Mouse (Mus musculus) embryonic facial prominence, embryonic 11.5 days (tissue): ENCODE data around the gene Idh2. TPM values are rescaled to one million over a fixed set of nuclear protein-coding genes. Genes with fewer than 3 reads are reported as not detected.
A peak's percentile ranks its signal among the peaks of the same experiment; 100 is the strongest.

Source experiments
- ATAC-seq: fragments of 200-750 bp; cut with Nextera tagmentation; replicated peaks from 2 replicates; pipeline ENCODE4 v1.8.0; 2017; ENCODE audit warnings: low read depth; ENCODE audit not compliant: insufficient number of reproducible peaks, low FRiP score, low TSS enrichment
- DNase-seq: peaks from one replicate; pipeline ENCODE4 v3.0.0-alpha.2; 2015; ENCODE audit warnings: low spot score
- H3K27ac ChIP-seq: fragments of 300-500 bp; sonication (generic); replicated peaks from 2 replicates; pipeline ENCODE4 v1.5.1; 2014; ENCODE audit warnings: mild to moderate bottlenecking, low read depth, low read length, control low read depth
- H3K27me3 ChIP-seq: fragments of 300-500 bp; sonication (generic); 2 replicates; pipeline ENCODE4 v1.6.1; 2014; ENCODE audit warnings: mild to moderate bottlenecking, low read length, moderate library complexity, mixed read lengths; ENCODE audit not compliant: control insufficient read depth, insufficient read depth
- H3K36me3 ChIP-seq: fragments of 300-500 bp; sonication (generic); replicated peaks from 2 replicates; pipeline ENCODE4 v1.6.1; 2014; ENCODE audit warnings: low read depth, mild to moderate bottlenecking, low read length, moderate library complexity, mixed read lengths; ENCODE audit not compliant: control insufficient read depth, insufficient read depth
- H3K4me1 ChIP-seq: fragments of 300-500 bp; sonication (generic); 2 replicates; pipeline ENCODE4 v1.6.1; 2014; ENCODE audit warnings: low read length, mixed read lengths; ENCODE audit not compliant: control insufficient read depth, insufficient read depth
- H3K4me2 ChIP-seq: fragments of 300-500 bp; sonication (generic); 2 replicates; pipeline ENCODE4 v1.6.1; 2014; ENCODE audit warnings: low read depth, mild to moderate bottlenecking, control low read depth, low read length, moderate library complexity
- H3K4me3 ChIP-seq: fragments of 300-500 bp; sonication (generic); 2 replicates; pipeline ENCODE4 v1.5.1; 2014; ENCODE audit warnings: low read depth, low read length, control low read depth
- H3K9ac ChIP-seq: fragments of 300-500 bp; sonication (generic); replicated peaks from 2 replicates; pipeline ENCODE4 v1.6.1; 2014; ENCODE audit warnings: mild to moderate bottlenecking, control low read depth, low read length
- H3K9me3 ChIP-seq: fragments of 300-500 bp; sonication (generic); replicated peaks from 2 replicates; pipeline ENCODE4 v1.6.1; 2016; ENCODE audit warnings: mild to moderate bottlenecking, low read length, inconsistent platforms, mixed read lengths; ENCODE audit not compliant: control insufficient read depth
- WGBS: fragments of 180-500 bp; shearing (Covaris S2); extraction: QIAGEN DNeasy Blood & Tissue Kit; methylation state at CpG from one replicate; pipeline ENCODE4 v1.1.7; 2014; 5-methylcytosine and 5-hydroxymethylcytosine counted together
- polyA plus RNA-seq: library from polyadenylated mRNA; unstranded; fragments of >200 nt; fragmentation: Nextera tagmentation; extraction: Ambion mirVana; gene quantifications from 2 replicates; pipeline ENCODE4 v1.2.1, GENCODE M21; 2014

Idh2 gene
- polyA plus RNA-seq, 1 experiment from 2014 or later: 488 TPM

GRCm38 (mm10) chr7:80075946-80076583, 39.1 kb downstream of the Idh2 start:
- no peaks in the 10 kb centered on the region for H3K36me3 ChIP-seq
- ATAC-seq (peak; percentile 55), DNase-seq (peak; percentile 49)
- H3K4me3 ChIP-seq: no peak overlapping the region
- H3K27ac ChIP-seq: peak overlapping the region; percentile 15; the same call in 1 of the 2 replicates
- no peak overlapping the region for H3K9ac ChIP-seq
- no peak overlapping the region for H3K4me2 ChIP-seq
- H3K9me3 ChIP-seq: no peaks in the 10 kb centered on the region
- 17% methylated on average over 4 of the region's 4 CpGs for WGBS
- no peaks in the 10 kb centered on the region for H3K27me3 ChIP-seq
- H3K4me1 ChIP-seq: peaks cover 2% of the 10 kb centered on the region

DNA sequence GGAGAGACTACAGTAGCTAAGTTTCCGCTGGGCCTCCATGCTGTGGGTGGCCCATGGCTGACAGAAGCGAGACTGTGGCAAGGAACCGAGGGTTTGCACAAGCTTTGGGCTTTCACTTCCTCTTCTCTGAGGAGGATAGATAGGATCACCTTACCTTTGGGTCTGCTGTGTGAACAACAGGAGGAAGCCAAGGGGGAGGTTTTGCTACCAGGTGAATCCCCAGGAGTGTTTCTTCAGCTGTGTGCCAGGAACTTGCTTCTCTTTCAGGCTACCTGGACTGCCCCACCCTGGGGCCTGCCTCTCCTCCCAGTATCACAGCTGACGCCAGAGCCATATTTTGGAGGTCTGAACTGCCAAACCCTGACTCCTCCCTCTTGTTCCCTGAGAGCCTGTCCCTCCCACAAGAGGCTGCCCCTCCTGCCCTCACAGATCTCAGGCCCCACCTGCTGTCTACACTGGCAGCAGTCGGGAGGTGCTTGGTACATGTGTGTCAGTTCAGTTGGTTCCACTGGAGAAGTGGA, 40.2 kb downstream of the Idh2 start:
- ATAC-seq (no peak), DNase-seq (no peak)
- no peaks in the 10 kb centered on the region for H3K9me3 ChIP-seq
- no peak overlapping the region for H3K9ac ChIP-seq
- WGBS: 32% methylated on average over 5 of the region's 5 CpGs
- H3K36me3 ChIP-seq: no peaks in the 10 kb centered on the region
- H3K4me3 ChIP-seq: no peak overlapping the region
- no peak overlapping the region for H3K4me2 ChIP-seq
- 0 out of 2 replicates have a peak overlapping the region, but pooled peaks have one; percentile 29 for H3K27ac ChIP-seq
- peaks cover 2% of the 10 kb centered on the region; the same call in 1 of the 2 replicates for H3K4me1 ChIP-seq
- no peaks in the 10 kb centered on the region for H3K27me3 ChIP-seq

DNA sequence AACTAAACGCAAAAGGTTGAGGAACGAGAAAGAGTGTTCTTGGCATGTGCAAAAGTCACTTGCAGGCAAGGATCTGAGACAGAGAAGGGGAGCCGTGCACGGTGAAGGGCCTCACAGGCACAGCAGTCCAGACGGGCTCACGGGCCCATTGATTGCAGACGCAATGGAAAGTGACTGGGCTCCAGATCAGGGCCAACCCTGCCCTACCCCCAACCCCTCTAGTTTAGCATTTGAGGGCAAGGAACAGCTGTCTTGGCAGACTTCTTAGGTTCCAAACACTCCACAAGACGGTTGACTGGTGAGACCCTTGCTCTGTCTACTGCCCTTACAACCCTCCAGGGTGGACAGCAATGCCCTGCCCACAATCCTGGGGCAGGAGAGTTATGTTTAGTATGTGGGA, 41.7 kb downstream of the Idh2 start:
- Histone ChIP-seq H3K27me3 (no peaks in the 10 kb centered on the region), H3K9ac (no peak overlapping the region), H3K4me1 (peaks cover 6% of the 10 kb centered on the region), H3K9me3 (no peaks in the 10 kb centered on the region), H3K36me3 (no peaks in the 10 kb centered on the region), H3K4me2 (no peak overlapping the region), H3K4me3 (no peak overlapping the region), H3K27ac (no peak overlapping the region)
- no peak for DNase-seq
- no peak for ATAC-seq
- WGBS: 80% methylated on average over 8 of the region's 8 CpGs

- Histone ChIP-seq H3K27me3 (no peaks in the 10 kb centered on the region), H3K4me1 (peaks cover 6% of the 10 kb centered on the region), H3K4me3 (no peak overlapping the region), H3K36me3 (no peaks in the 10 kb centered on the region), H3K9ac (no peak overlapping the region), H3K9me3 (no peaks in the 10 kb centered on the region), H3K27ac (no peak overlapping the region), H3K4me2 (no peak overlapping the region)
- no peak for ATAC-seq
- 56% methylated on average over 6 of the region's 6 CpGs for WGBS
- no peak for DNase-seq
These were observed 42.9 kb downstream of the Idh2 start for GRCm38 (mm10) chr7:80072297-80072696.

GRCm38 (mm10) chr7:80071209-80071608, 44.0 kb downstream of the Idh2 start:
- 80% methylated on average over 9 of the region's 9 CpGs for WGBS
- Histone ChIP-seq H3K27ac (no peak overlapping the region), H3K36me3 (no peaks in the 10 kb centered on the region), H3K27me3 (no peaks in the 10 kb centered on the region), H3K9me3 (no peaks in the 10 kb centered on the region), H3K4me1 (peaks cover 6% of the 10 kb centered on the region), H3K4me2 (no peak overlapping the region), H3K4me3 (no peak overlapping the region), H3K9ac (no peak overlapping the region)
- DNase-seq (no peak), ATAC-seq (no peak)

DNA sequence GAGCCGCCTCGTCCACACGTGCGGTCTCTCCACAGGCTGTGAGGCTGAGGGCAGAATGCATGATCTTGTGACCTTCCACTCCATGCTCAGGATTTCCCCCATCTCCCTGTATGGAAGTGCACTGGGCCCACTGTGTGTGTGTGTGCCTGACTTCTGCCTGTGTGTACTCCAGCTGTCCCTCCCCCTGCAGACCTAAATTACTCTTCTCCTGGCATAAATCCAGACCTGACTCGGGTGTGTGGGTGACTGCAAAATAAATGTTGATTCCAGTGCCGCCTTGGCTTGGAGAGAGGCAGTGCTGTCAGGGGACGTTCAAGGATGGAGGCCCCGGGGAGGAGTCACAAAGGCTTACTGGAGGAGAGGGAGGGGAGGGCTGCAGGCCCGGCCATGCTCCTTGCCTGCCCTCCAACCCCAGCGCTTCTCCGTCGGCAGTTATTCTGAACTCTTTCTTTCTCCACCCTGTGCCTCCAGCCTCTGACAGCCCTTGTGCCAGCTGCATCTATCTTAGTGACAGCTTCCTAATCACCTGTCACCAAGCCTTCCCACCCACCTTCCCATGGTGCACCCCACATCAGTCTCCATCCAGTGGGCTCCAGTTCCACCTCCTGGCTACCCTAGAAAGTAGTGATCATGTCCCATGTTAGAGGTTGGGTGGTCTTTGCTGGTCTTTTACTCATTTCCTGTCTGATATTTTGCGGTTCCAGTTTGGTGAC, 45.4 kb downstream of the Idh2 start:
- DNase-seq (no peak), ATAC-seq (peak; percentile 30; the same call in 1 of the 2 replicates)
- H3K4me1 ChIP-seq: peaks cover 6% of the 10 kb centered on the region
- 21% methylated on average over 13 of the region's 13 CpGs for WGBS
- H3K27me3 ChIP-seq: no peaks in the 10 kb centered on the region
- no peaks in the 10 kb centered on the region for H3K36me3 ChIP-seq
- H3K9ac ChIP-seq: peak overlapping the region; percentile 3; the same call in 1 of the 2 replicates
- no peak overlapping the region for H3K4me2 ChIP-seq
- H3K27ac ChIP-seq: 0 out of 2 replicates have a peak overlapping the region, but pooled peaks have one; percentile 35
- no peaks in the 10 kb centered on the region for H3K9me3 ChIP-seq
- no peak overlapping the region for H3K4me3 ChIP-seq

DNA sequence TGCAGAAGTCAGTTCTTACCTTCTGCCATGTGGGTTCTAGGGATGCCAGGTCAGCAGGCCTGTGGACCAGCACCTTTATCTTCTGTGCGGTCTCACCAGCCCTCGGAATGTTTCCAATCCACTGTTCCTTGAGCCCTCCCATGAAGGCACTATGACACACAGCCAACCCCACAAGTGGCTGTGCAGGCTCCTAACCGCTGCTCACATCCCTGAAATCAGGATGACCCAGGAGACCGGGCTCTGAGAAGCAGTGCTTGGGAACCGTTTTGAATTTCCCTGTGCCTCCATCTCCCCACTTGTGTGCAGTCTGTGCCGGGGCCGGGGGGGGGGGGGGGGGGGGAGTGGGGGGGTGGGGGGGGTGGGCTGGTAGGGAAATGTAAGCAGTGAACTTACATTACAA, 46.9 kb downstream of the Idh2 start:
- Histone ChIP-seq H3K9ac (no peak overlapping the region), H3K36me3 (no peaks in the 10 kb centered on the region), H3K4me1 (peaks cover 6% of the 10 kb centered on the region), H3K27ac (no peak overlapping the region), H3K4me2 (no peak overlapping the region), H3K9me3 (no peaks in the 10 kb centered on the region), H3K4me3 (no peak overlapping the region), H3K27me3 (no peaks in the 10 kb centered on the region)
- ATAC-seq (no peak), DNase-seq (no peak)
- WGBS: 52% methylated on average over 6 of the region's 7 CpGs
